Mouse (Mus musculus) liver, embryonic 14.5 days (tissue): ENCODE data around the gene Tmem221.

Source experiments
- CTCF ChIP-seq: IDR thresholded peaks from 2 replicates; pipeline ENCODE4 v1.5.1; 2016; ENCODE audit warnings: antibody characterized with exemption, low read depth, control low read depth
- EP300 ChIP-seq: IDR thresholded peaks from 2 replicates; pipeline ENCODE4 v1.6.1; 2016; ENCODE audit warnings: antibody characterized with exemption, low read depth

GRCm38 (mm10) chr8:71535663-71536062 lies 23.0 kb downstream of the Tmem221 start:
- TF ChIP-seq CTCF (no peak), EP300 (no peak)
